Mouse (Mus musculus) testis, adult 2 months (tissue): ENCODE results near the gene Npm1. TPM values are rescaled to one million over a fixed set of nuclear protein-coding genes. Genes with fewer than 3 reads are reported as not detected.

Experiments
- H3K27ac ChIP-seq: fragments of 200-500 bp; 2 replicates; pipeline ENCODE4 v1.5.1; 2012; ENCODE audit warnings: low read depth, low read length; ENCODE audit not compliant: control insufficient read depth, insufficient read depth
- H3K27me3 ChIP-seq: fragments of 200-500 bp; 2 replicates; pipeline ENCODE4 v1.6.1; 2012; ENCODE audit warnings: mild to moderate bottlenecking, low read length, moderate library complexity; ENCODE audit not compliant: control insufficient read depth, insufficient read depth
- H3K36me3 ChIP-seq: fragments of 200-500 bp; 2 replicates; pipeline ENCODE4 v1.6.1; 2012; ENCODE audit warnings: mild to moderate bottlenecking, low read length; ENCODE audit not compliant: control insufficient read depth, insufficient read depth
- H3K4me1 ChIP-seq: fragments of 200-500 bp; 2 replicates; pipeline ENCODE4 v1.6.1; 2012; ENCODE audit warnings: low read length; ENCODE audit not compliant: control insufficient read depth, insufficient read depth
- H3K4me3 ChIP-seq: fragments of 200-500 bp; 2 replicates; pipeline ENCODE4 v1.5.1; 2012; ENCODE audit warnings: low read depth, mild to moderate bottlenecking, low read length, moderate library complexity, mixed read lengths; ENCODE audit not compliant: control insufficient read depth
- CTCF ChIP-seq: fragments of 200-500 bp; IDR thresholded peaks from 2 replicates; pipeline ENCODE4 v1.5.1; 2012; ENCODE audit warnings: low read depth, mild to moderate bottlenecking, inconsistent platforms, low read length, moderate library complexity; ENCODE audit not compliant: control insufficient read depth, insufficient read depth, insufficient replicate concordance
- POLR2A ChIP-seq: fragments of 200-500 bp; IDR thresholded peaks from 2 replicates; pipeline ENCODE4 v1.6.1; 2012; ENCODE audit warnings: low read depth, mild to moderate bottlenecking, inconsistent platforms, low read length, moderate library complexity; ENCODE audit not compliant: control insufficient read depth
- polyA plus RNA-seq: library from polyadenylated mRNA; depleted of rRNA; stranded (reverse); fragments of >200 nt; gene quantifications from 2 replicates; pipeline ENCODE4 v1.2.3, GENCODE M21; 2012

Gene Npm1
- polyA plus RNA-seq, 1 experiment: 114 TPM

GRCm38 (mm10) chr11:33196447-33197132 is 33.6 kb upstream of the Npm1 start:
- peaks cover 10% of the 10 kb centered on the region for H3K4me1 ChIP-seq
- H3K4me3 ChIP-seq: no peak overlapping the region
- TF ChIP-seq POLR2A (no peak), CTCF (no peak)
- peaks cover 11% of the 10 kb centered on the region for H3K27me3 ChIP-seq
- H3K36me3 ChIP-seq: no peaks in the 10 kb centered on the region
- H3K27ac ChIP-seq: no peak overlapping the region

DNA sequence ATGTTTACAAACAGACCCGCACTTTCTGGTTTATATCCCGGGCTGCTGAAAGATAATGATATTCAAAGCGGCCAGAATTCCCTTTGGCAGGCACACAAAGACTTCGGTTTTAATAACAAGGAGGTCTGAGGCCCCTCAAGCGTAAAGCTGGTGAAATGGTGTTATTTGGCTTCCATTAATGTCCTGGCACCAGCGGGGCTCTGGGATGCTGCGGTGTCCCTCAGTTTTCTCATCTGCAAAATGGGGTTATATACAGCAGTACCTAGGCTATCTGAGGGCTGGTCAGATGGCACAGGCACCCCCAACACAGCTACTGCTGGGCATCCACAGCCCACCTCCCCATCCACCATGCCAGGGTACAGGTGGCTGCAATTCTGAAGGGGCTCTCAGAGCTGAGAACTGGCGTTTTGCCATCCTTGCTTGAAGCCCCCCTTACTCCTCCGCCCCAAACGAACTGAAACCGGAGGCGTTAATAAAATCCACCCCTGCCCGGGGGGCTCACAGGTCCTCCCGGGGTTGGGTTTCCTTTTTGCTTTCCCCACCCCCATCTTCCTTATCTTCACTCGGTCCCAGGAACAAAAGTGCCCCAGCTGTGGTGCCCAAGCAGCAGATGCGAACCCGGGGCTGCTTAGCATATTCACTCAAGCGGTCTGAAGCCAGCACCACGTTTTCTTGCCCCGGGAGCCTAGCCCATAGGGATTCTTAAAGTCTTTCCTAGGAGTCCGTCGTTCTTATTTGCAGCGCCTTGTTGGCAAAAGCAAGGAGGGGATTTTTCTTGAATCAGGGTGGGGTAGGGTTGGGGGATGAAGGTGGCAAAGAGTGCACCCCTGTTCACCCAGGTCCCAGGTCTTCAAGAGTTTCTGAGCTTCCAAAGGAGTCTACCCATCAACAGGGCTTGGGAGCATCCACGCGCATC is 32.8 kb upstream of the Npm1 start:
- TF ChIP-seq POLR2A (no peak), CTCF (no peak)
- Histone ChIP-seq H3K36me3 (no peaks in the 10 kb centered on the region), H3K4me3 (no peak overlapping the region), H3K4me1 (peaks cover 5% of the 10 kb centered on the region), H3K27me3 (peaks cover 8% of the 10 kb centered on the region), H3K27ac (no peak overlapping the region)

DNA sequence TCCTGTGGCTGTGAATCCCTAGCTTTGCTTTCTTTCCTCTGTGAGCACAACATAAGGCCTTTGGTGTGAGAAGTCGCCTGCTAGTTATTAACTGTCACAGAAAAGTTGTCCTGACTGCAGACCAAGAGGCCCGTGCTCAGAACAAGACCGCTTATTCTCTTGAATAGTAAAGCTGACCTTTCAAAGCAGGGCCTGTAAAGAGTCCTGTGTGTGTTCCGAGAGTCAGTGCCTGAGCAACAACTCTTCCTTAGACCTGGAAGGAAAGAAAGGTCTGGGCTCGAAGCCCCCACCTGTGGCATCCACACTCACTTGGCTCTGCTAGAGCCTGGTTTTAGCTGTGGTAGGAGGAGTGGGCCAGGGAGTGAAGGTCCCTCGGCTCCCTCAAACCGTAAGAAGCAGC is 32.1 kb upstream of the Npm1 start:
- Histone ChIP-seq H3K4me3 (no peak overlapping the region), H3K27ac (no peak overlapping the region), H3K36me3 (no peaks in the 10 kb centered on the region), H3K4me1 (peaks cover 1% of the 10 kb centered on the region; the same call in 1 of the 2 replicates), H3K27me3 (peaks cover 6% of the 10 kb centered on the region)
- TF ChIP-seq CTCF (no peak), POLR2A (no peak)

- H3K4me3 ChIP-seq: no peak overlapping the region
- H3K27ac ChIP-seq: no peak overlapping the region
- no peaks in the 10 kb centered on the region for H3K36me3 ChIP-seq
- H3K27me3 ChIP-seq: peaks cover 2% of the 10 kb centered on the region; the same call in 1 of the 2 replicates
- H3K4me1 ChIP-seq: no peaks in the 10 kb centered on the region; the same call in 1 of the 2 replicates
- TF ChIP-seq POLR2A (no peak), CTCF (no peak)
These were observed 30.7 kb upstream of the Npm1 start for GRCm38 (mm10) chr11:33193695-33194094.

DNA sequence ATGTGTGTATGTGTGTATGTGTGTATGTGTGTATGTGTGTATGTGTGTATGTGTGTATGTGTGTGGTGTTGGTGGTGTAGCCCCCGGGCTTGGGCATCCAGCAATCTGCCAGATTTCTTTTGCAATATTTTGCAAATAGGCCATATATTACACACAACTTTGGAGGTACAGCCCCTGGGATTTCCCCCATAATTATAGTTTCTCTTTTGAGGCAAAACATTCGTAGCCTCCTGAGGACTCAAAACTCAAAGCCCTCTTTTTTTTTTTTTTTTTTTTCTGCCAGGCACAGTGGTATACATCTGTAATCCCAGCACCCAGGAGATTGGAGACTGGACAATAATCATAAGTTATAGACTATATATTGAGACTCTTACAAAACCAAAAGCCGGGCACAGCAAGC is 18.8 kb upstream of the Npm1 start:
- no peaks in the 10 kb centered on the region for H3K27me3 ChIP-seq
- no peaks in the 10 kb centered on the region for H3K36me3 ChIP-seq
- H3K4me1 ChIP-seq: peaks cover 3% of the 10 kb centered on the region
- no peak overlapping the region for H3K4me3 ChIP-seq
- TF ChIP-seq POLR2A: no peak
- TF ChIP-seq CTCF: no peak
- H3K27ac ChIP-seq: no peak overlapping the region

DNA sequence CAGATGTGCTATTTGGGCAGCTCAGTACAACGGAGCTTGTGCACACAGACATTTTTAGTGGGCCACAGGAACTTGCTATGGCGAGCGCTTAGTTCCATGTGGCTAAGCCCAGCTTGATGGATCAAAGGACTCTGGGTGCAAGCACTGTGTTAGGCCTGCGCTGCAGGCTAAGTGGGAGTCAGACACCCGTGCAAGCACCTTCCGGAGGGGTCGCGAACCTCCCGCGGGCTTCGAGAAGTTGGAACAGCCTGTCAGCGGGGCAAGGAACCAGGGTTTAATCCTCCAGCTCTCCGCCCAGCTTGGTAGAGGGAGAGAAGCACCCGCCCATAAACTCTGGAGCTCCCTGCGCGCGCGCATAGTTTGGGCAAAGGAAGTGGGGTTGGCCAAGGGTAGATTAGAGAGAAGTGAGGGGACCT is 17.7 kb upstream of the Npm1 start:
- Histone ChIP-seq H3K27me3 (no peaks in the 10 kb centered on the region), H3K27ac (no peak overlapping the region), H3K4me1 (peaks cover 3% of the 10 kb centered on the region), H3K4me3 (no peak overlapping the region; the same call in 1 of the 2 replicates), H3K36me3 (no peaks in the 10 kb centered on the region)
- TF ChIP-seq CTCF: no peak
- TF ChIP-seq POLR2A: no peak

GRCm38 (mm10) chr11:33179802-33180201 is 16.8 kb upstream of the Npm1 start:
- no peaks in the 10 kb centered on the region for H3K27me3 ChIP-seq

More at GRCm38 (mm10) chr11:33179802-33180201, 16.8 kb upstream of the Npm1 start:
- no peak overlapping the region for H3K4me3 ChIP-seq
- H3K4me1 ChIP-seq: peaks cover 3% of the 10 kb centered on the region
- H3K36me3 ChIP-seq: no peaks in the 10 kb centered on the region
- TF ChIP-seq POLR2A (no peak), CTCF (no peak)
- H3K27ac ChIP-seq: no peak overlapping the region
